ENCODE assay signal across 11 mouse cellular contexts in genomic region chr16:93732875-93733569, GRCm38 (mm10). TPM values are rescaled to one million over a fixed set of nuclear protein-coding genes. Genes with fewer than 3 reads are reported as not detected.
DNase-seq lines count a peak whose midpoint lies in the region.
"Had no signal": no experiment of that assay in that cellular context is flagged by ENCODE, and none has a peak within 500 bp of the region (broad histone marks: within the 10 kb centered on the region; RNA-seq: fewer than 3 reads in every experiment).

No protein-coding gene starts in this region.

- peak; percentile 7 for DNase-seq in adrenal gland, adult 2 months
- no peak for DNase-seq in adrenal gland, postnatal 36 days
- DNase-seq in adipocyte (ENCODE audit: low spot score): peak; percentile 54
- DNase-seq in large intestine, adult 2 months (ENCODE audit: low read depth, low spot score): peak; percentile 84
- peak; percentile 34 for DNase-seq in lung, postnatal 14 days
- DNase-seq in left cerebral cortex, adult 18-20 months (ENCODE audit: low spot score in 2 of 2): no peak
- DNase-seq in frontal cortex, postnatal 14 days (ENCODE audit: low spot score in 2 of 2): no peak
- DNase-seq in MN1 (ENCODE audit: low spot score): no peak
- DNase-seq: kidney, adult 8-10 months; thymus, adult 2 months had no signal

- 26% methylated on average over 18 of the region's 18 CpGs for WGBS in large intestine, adult 2 months

RNA-seq across cellular contexts. Expression of gene Dop1b, which starts 21.3 kb away (rescaled TPM):
- total RNA-seq in adrenal gland, adult 2 months (2021): 10 to 100 TPM; 17.4 to 17.5 TPM
- 25.3 and 25.4 TPM in 2 replicates for polyA plus RNA-seq in adrenal gland, adult 2 months (2012; rRNA removed)
- 10 to 100 TPM; 16.4 to 16.7 TPM for total RNA-seq in adrenal gland, postnatal 36 days (2021)
- polyA plus RNA-seq in large intestine, adult 2 months (2012; rRNA removed): 38.7 and 61.3 TPM in 2 replicates
- 10 to 100 TPM; 86.3 to 90.5 TPM for total RNA-seq in left cerebral cortex, adult 18-20 months (2021)

RNA-seq across cellular contexts. Expression of gene Cbr3, which starts 50.0 kb away (rescaled TPM):
- 10 to 100 TPM in 1 of 2 experiments, 1 to 10 TPM in 1; 6.2 to 13.0 TPM for total RNA-seq in adrenal gland, adult 2 months (2021)
- polyA plus RNA-seq in adrenal gland, adult 2 months (2012; rRNA removed): 16.4 and 17.6 TPM in 2 replicates
- total RNA-seq in adrenal gland, postnatal 36 days (2021): 1 to 10 TPM; 6.3 to 9.5 TPM
- polyA plus RNA-seq in large intestine, adult 2 months (2012; rRNA removed): 2.4 and 2.9 TPM in 2 replicates
- total RNA-seq in left cerebral cortex, adult 18-20 months (2021): 10 to 100 TPM; 21.2 to 21.8 TPM
- total RNA-seq: hematopoietic stem cell, adult 5-6 weeks had no signal

Comparison
In these comparisons a context has a peak if more than half of its experiments do, and no peak if none do; other contexts are left out.
1. DNase-seq: peak in adrenal gland, adult 2 months (single experiment), adipocyte (single experiment), large intestine, adult 2 months (single experiment) and lung, postnatal 14 days (single experiment); none in adrenal gland, postnatal 36 days (0 of 2), left cerebral cortex, adult 18-20 months (0 of 2), frontal cortex, postnatal 14 days (0 of 2) and MN1 (single experiment).
2. RNA of gene Dop1b, which starts 21.3 kb away (total RNA-seq): 86.3 to 90.5 TPM in left cerebral cortex, adult 18-20 months; 17.4 to 17.5 TPM in adrenal gland, adult 2 months and 16.4 to 16.7 TPM in adrenal gland, postnatal 36 days; every median in the first group is over 4 times any median in the second.